Mouse (Mus musculus): ENCODE results near the gene Cdv3.
A peak's percentile ranks its signal among the peaks of the same experiment; 100 is the strongest.

Gene Cdv3

GRCm38 (mm10) chr9:103365290-103366247 lies at the start of gene Cdv3:
Gene Cdv3 (minus strand): TSS chr9:103365840.
- DNase-seq (ENCODE audit: low spot score), result peak; percentile 100

- DNase-seq (ENCODE audit: low spot score), result no peak
Observed at GRCm38 (mm10) chr9:103413457-103413856, 47.8 kb upstream of the Cdv3 start.

DNA sequence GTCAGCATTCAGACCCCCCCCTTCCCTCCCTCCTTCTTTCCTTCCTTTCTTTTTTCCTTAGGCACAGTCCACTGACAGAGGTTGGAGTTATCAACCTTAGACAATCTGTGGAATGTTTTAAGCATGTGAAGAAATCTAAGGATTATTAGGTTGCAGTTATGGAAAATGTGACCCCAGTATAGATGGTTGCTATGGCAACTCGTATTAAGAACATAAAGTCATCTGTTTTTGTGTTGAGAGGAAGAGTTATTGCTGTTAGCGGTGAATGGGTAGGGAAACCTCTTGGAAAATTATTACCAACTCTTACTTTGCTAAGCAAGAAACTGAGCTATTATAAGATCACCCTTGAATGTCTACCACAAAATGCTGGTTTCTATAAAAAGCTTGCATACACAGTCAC lies 43.5 kb upstream of the Cdv3 start:
- DNase-seq (ENCODE audit: low spot score), result no peak

GRCm38 (mm10) chr9:103408136-103408777 lies 42.6 kb upstream of the Cdv3 start:
- no peak for DNase-seq (ENCODE audit: low spot score)

GRCm38 (mm10) chr9:103403331-103403973 lies 37.8 kb upstream of the Cdv3 start:
- no peak for DNase-seq (ENCODE audit: low spot score)

DNA sequence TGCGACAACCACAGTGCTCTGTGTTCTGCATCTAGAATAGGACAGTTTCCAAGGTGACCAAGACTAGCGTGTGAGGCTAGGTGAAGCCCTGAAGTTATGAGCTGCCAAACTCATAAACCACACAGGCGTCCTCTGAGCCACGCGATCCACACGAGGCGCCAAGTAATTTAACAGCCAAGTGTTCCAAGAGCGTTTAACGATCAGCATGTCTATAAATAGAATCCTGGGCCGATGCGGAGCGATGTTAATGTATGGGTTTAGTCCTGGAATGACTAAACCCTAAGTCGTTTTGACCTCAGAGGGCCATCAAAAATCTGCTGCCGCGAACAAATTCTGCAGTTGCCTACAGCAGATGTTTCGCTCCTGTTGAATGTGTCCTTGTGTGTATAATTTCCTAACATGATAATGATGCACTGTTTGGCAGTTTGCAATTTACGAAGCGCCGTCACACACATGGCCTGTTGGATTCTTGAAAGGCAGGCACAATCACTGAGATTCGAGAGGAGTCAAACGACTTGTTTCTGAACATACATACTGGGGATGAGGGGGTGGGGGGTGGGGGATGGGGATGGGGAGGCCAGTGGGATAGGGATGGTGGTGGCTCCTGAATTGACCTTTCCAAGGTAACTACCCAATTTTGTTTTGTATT lies 33.0 kb upstream of the Cdv3 start:
- no peak for DNase-seq (ENCODE audit: low spot score)

DNA sequence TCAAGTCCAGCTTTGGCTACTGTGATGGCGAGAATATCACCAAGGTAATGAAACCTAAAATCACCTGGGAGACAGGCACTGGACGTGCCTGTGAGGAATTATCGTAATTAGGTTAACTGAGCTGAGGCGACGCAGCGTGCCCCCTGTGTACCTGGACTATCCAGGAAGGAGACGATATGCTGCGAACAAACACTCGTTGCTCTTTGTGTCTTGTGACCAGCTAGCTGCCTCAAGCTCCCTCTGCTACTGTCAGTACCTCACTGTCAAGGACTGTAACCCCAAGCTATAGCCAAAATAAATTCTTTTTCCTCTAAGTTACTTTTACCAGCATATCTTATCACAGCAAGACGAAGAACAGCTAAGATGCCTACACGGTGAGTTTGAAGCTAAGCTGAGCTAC lies 27.6 kb upstream of the Cdv3 start:
- DNase-seq (ENCODE audit: low spot score), result no peak

DNA sequence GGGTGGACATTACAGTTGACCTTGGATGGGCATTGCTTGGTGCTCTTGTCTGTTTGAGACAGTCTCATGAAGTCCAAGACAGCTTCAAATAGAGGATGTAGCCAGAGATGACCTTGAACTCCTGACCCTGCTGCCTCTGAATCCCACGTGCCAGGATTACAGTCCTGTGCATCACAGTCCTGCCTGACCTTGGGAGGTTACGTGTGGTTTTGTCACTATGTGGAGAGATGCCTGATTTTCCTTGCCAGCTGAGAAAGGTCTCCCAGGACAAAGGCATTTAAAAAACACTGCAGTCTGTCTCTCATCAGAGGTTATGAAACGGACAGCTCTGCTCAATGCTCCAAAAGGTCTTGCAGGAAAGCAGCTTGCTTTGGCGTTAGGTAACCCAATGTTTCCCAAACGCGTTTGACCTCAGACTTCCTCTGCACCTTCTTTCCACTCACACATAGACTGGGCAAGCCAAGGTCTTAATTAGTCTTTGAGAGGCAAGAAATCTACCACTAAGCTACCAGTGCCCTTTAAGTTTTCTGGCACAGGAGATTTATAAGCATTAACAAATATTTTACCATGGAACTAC lies 26.2 kb upstream of the Cdv3 start:
- DNase-seq (ENCODE audit: low spot score), result no peak

GRCm38 (mm10) chr9:103389261-103389660 lies 23.6 kb upstream of the Cdv3 start:
- no peak for DNase-seq (ENCODE audit: low spot score)

DNA sequence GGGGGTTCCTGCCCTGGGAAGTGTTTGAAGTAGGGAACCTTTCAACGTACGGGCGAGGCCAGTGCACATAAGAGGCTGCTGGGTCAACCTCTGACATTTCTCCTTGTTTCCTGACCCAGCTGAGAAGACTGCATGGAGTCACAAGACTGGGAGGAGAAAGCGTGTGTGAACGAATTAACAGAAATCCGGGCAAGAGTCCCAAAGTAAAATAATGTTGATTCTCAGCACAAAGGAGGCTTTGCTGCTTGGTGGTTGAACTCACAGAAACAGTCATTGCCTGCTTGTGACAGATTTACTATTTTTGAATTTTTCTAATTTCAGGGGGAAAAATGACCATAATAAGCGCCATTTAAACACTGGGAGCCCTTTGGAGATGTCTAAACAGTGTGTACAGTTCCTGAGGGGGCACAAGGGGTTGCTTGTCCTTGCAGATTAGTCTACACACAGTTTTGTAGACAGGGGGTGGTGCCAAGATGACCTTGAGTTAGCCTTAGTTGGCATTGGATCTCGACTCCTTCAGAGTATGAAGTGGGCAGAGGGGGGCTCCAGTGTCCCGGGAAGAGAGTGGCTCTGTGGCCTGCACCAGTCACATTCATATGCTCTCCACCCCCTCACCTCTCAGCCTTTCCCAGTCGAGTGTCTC lies 21.5 kb upstream of the Cdv3 start:
- DNase-seq (ENCODE audit: low spot score), result no peak

DNA sequence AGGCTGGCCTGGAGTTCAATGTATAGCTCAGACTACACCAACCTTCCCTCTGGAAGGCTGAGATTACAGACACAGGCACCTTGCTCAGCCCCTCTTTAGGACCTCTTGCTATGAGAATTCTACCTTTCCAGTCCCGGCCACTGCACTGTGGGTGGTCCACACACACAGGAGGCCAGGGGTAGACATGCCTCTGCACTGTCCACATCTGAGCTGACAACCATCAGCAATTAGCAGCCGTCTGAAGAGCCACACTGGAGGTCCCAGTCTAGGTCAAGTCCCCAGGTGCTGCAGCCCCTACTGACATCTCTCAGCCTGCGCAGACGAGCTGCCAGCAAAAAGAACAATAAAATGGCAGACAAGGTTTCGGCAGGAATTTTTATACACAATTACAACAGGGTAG lies 20.9 kb upstream of the Cdv3 start:
- no peak for DNase-seq (ENCODE audit: low spot score)

GRCm38 (mm10) chr9:103385600-103385999 lies 20.0 kb upstream of the Cdv3 start:
- DNase-seq (ENCODE audit: low spot score), result no peak

DNA sequence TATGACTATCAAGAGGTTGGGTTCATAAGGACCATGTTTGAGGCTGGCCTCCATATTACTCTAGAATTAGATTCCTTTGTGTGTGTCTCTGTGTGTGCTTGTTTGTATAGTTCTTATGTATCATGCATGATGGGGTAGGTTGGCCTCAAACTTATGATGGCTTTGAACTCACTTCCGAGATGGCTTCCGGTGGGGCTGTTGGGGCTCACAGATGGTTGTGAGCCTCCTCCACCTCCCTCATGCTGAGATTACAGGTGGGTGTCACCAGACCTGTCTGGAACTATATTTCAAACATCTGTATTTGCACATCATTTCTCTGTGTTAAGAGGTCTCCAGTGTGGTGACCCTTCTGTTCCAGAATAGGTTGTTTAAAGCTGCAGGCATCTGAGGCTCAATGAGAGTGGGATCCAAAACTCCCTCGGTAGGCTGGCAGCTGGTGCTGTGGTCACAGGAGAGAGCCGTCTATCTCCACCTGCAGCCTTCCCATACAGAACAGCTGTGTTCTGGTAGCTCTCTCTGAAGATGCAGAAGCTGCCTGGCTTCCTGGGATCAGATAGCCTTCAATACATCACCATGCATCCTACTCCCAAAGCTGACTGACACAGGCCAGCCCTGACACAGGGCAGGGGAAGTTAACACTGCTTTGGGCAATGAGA lies 18.6 kb upstream of the Cdv3 start:
- no peak for DNase-seq (ENCODE audit: low spot score)

DNA sequence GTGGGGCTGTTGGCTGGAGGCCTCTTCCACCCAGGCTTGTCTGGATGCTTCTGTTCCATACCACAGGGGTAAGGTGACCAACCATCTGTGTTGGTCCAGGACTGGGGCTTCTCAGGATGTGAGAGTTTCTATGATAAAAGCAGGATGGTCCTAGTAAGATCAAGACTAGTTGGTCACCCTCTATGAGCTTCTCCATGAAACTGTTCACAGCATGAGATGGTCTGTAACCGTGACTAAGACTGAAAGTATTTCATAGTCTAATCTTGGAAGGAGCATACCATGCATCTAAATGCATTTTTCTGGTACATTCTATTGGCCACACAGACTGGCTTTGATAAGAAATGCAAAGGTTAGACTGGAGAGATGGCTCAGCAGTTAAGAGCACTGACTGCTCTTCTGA lies 17.9 kb upstream of the Cdv3 start:
- no peak for DNase-seq (ENCODE audit: low spot score)

GRCm38 (mm10) chr9:103382989-103383388 lies 17.3 kb upstream of the Cdv3 start:
- no peak for DNase-seq (ENCODE audit: low spot score)

DNA sequence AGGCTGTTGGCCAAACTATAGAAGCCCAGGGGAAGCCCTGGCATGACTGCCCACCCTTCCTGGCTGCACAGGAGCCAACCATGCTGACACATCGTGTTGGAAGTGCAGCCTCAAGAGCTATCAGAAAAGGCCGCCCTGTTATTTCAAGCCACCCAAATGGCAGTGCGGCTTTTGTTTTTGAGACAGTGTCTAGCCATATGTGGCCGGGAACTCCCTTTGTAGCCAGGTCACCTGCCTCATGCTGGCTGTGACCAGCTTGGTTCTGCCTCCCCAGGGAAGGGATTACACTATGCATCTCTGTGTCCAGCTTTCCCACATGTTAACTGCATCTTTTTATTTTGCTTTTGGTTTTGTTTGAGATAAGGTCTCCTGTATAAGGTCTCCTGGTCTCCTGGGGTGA lies 14.9 kb upstream of the Cdv3 start:
- no peak for DNase-seq (ENCODE audit: low spot score)

DNA sequence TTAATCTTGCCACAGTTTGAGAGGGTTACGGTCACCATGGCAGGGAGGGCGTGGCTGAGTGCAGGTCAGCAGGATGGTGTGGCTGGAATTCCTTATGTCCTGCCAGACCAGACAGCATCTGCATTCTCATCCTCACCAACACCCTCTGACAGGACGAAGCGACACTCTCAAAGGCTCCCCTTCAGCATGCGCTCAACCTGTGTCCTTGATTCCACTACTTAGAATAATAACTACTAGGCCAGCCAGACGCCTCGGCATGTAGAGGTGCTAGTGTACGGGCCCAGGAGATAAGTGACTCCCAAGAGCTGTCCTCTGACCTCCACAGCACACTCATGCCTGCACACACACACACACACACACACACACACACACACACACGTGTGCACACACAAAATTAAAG lies 13.6 kb upstream of the Cdv3 start:
- DNase-seq (ENCODE audit: low spot score), result no peak

- DNase-seq (ENCODE audit: low spot score), result no peak
Observed at GRCm38 (mm10) chr9:103378686-103379085, 13.0 kb upstream of the Cdv3 start.

GRCm38 (mm10) chr9:103376346-103377320 lies 11.0 kb upstream of the Cdv3 start:
- DNase-seq (ENCODE audit: low spot score), result no peak

All from left cerebral cortex, adult 11 months (tissue).